Mouse (Mus musculus) v-Abl transformed pro-B cells (cell line): Measurements from ENCODE around the gene Nkapd1.

Experiments used
- in situ Hi-C, 2 experiments: fragments of 400-800 bp; cut with MboI; formaldehyde crosslinking; loops; one replicate each; pipeline ENCODE4 v1.15.1; 2025; ENCODE audit not compliant: unreplicated experiment in 2 of 2

The Nkapd1 gene

DNA sequence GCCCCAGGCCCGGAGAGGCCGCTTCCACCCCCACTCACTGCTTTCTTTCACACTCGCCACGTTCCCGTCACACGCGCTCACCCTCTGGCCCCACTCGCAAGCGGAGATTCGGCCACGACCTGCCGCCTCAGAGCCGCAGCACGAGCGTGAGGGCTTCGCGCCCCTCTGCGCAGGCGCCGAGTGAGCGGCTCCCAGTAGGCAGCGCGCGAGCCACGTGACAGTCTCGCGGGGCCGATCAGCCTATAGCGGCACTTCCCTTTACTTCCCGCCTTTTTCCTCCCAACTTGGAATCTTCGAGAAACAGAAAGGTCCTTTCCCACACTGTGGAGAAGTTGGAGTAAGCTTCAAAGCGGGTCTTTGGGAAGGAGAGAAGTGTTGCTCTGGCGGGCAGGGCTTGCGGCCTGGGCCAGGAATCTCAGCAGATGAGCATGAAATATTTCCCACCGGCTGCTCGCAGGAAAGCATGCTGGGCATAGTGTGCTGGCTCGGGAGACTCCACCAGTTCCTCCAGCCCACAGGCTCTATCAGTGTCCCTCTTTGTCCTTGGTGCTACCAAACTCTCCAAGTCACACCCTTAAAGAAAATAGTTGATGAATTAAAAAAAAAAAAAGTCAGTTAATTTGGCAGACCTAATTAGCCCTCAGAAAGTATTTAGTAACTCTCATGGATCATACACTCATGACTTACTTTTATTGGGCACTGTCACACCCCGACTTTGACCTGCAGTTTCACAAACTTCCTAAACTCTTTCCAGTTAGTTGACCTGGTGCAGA lies 55.9 kb downstream of the Nkapd1 start, which contains the start of gene Tex12:
Gene Tex12, minus strand, starts transcription at position 181 of the 773 bp plus-strand sequence.
- in situ Hi-C loops = loop anchor here in 1 of 2 experiments (5.0 kb wide), 1 partner anchor 36 kb away; no protein-coding TSS in a partner anchor
